Mouse (Mus musculus) erythroblast, embryonic 14.5 days (primary cell): ENCODE results near the gene Iqcf5.

Experiments
- GATA1 ChIP-seq: IDR thresholded peaks from 2 replicates; pipeline ENCODE4 v1.6.1; 2012; ENCODE audit warnings: low read length, inconsistent platforms, mixed read lengths
- TAL1 ChIP-seq: IDR thresholded peaks from 3 replicates; pipeline ENCODE4 v1.6.1; 2012; ENCODE audit warnings: low read length, inconsistent platforms, mixed read lengths

GRCm38 (mm10) chr9:106509356-106509755 lies 5.0 kb upstream of the Iqcf5 start:
- TF ChIP-seq GATA1 (no peak), TAL1 (no peak)
